In the genomic region with DNA sequence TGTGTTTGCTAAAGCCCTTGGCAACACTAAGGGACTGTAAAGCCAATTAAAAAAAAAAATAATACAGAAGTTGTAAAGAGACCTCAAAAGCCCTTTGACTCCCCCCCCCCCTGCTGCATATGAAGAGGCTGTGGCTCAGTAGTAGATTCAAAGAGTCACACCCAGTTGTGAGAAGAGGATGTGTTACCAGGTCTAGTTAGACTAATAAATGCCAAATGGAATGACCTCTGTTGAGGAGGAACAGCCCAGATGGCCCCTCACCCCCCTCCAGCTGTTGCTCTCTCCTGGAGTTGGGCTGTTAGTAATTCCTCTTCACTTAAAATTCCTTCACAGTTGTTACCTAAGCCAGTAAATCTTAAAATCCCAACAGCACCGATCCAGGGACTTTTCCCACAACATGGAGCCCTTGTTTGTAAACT, we compare ENCODE assay signal across 8 mouse cellular contexts.
DNase-seq lines count a peak whose midpoint lies in the region; ATAC-seq and TF ChIP-seq lines count a peak whose summit lies in the region.

No protein-coding gene starts in this region.

- TF ChIP-seq POLR2A in lung, adult 2 months (IDR thresholded peaks at IDR 0.05; ENCODE audit: borderline replicate concordance, extremely low read depth, low read depth, low read length) = no peak

- no peaks in the 10 kb centered on the region for H3K9me3 ChIP-seq in erythroblast, embryonic 14.5 days (ENCODE audit: control insufficient read depth, low read length)
- H3K9me3 ChIP-seq in lung, embryonic 14.5 days (ENCODE audit: low read depth, low read length) = no peaks in the 10 kb centered on the region
- no peaks in the 10 kb centered on the region for H3K9me3 ChIP-seq in limb, embryonic 10.5 days (replicated peaks)
- H3K9me3 ChIP-seq in stomach, embryonic 15.5 days = no peaks in the 10 kb centered on the region

- no peaks in the 10 kb centered on the region for H3K27me3 ChIP-seq in erythroblast, embryonic 14.5 days (ENCODE audit: control insufficient read depth)
- no peaks in the 10 kb centered on the region for H3K27me3 ChIP-seq in lung, embryonic 14.5 days (ENCODE audit: insufficient read depth, low read length)
- no peaks in the 10 kb centered on the region for H3K27me3 ChIP-seq in limb, embryonic 10.5 days (ENCODE audit: low read depth, poor library complexity, severe bottlenecking)
- H3K27me3 ChIP-seq in stomach, embryonic 15.5 days (replicated peaks) = no peaks in the 10 kb centered on the region

- H3K9ac ChIP-seq in lung, embryonic 14.5 days = no peak overlapping the region
- H3K9ac ChIP-seq in stomach, embryonic 15.5 days = no peak overlapping the region

- peaks cover 45% of the 10 kb centered on the region for H3K4me1 ChIP-seq in erythroblast, embryonic 14.5 days (ENCODE audit: control insufficient read depth)
- peaks cover 24% of the 10 kb centered on the region for H3K4me1 ChIP-seq in lung, embryonic 14.5 days (ENCODE audit: insufficient read depth)
- peaks cover 20% of the 10 kb centered on the region for H3K4me1 ChIP-seq in lung, adult 2 months (ENCODE audit: control insufficient read depth, insufficient read depth, low read length)
- H3K4me1 ChIP-seq in limb, embryonic 10.5 days = peaks cover 91% of the 10 kb centered on the region
- peaks cover 52% of the 10 kb centered on the region for H3K4me1 ChIP-seq in stomach, embryonic 15.5 days

- no peak for DNase-seq in lung, embryonic 14.5 days
- no peak for DNase-seq in lung, adult 2 months
- peak; percentile 77 for DNase-seq in limb, embryonic 10.5 days (ENCODE audit: low spot score)
- no peak for DNase-seq in urinary bladder, postnatal 4 days (ENCODE audit: low spot score in 2 of 2)
- no peak for DNase-seq in cerebellum, adult 8-10 months

- TF ChIP-seq CTCF in lung, embryonic 14.5 days (IDR thresholded peaks at IDR 0.05; ENCODE audit: low read depth) = no peak
- no peak for TF ChIP-seq CTCF in lung, adult 2 months (IDR thresholded peaks at IDR 0.05; ENCODE audit: insufficient read depth, low read length)

- H3K4me2 ChIP-seq in lung, embryonic 14.5 days = no peak overlapping the region; the same call in 1 of the 2 replicates
- peak overlapping the region; percentile 4; the same call in 1 of the 2 replicates for H3K4me2 ChIP-seq in stomach, embryonic 15.5 days

- peak overlapping the region; percentile 19; the same call in 1 of the 2 replicates for H3K27ac ChIP-seq in lung, embryonic 14.5 days (ENCODE audit: low read depth)
- peak overlapping the region; percentile 80 for H3K27ac ChIP-seq in limb, embryonic 10.5 days
- H3K27ac ChIP-seq in stomach, embryonic 15.5 days = peak overlapping the region; percentile 53; the same call in 1 of the 2 replicates

- H3K4me3 ChIP-seq in erythroblast, embryonic 14.5 days (replicated peaks) = peak overlapping the region; percentile 21
- H3K4me3 ChIP-seq in lung, embryonic 14.5 days (ENCODE audit: low read depth, low read length) = no peak overlapping the region
- H3K4me3 ChIP-seq in lung, adult 2 months (replicated peaks; ENCODE audit: extremely low read depth, low read depth, low read length) = no peak overlapping the region
- peak overlapping the region; percentile 34 for H3K4me3 ChIP-seq in limb, embryonic 10.5 days
- no peak overlapping the region for H3K4me3 ChIP-seq in stomach, embryonic 15.5 days (replicated peaks)

- no peaks in the 10 kb centered on the region; the same call in 1 of the 2 replicates for H3K36me3 ChIP-seq in erythroblast, embryonic 14.5 days (ENCODE audit: control insufficient read depth)
- no peaks in the 10 kb centered on the region for H3K36me3 ChIP-seq in lung, embryonic 14.5 days (ENCODE audit: insufficient read depth)
- H3K36me3 ChIP-seq in limb, embryonic 10.5 days = peaks cover 8% of the 10 kb centered on the region; the same call in 1 of the 2 replicates
- H3K36me3 ChIP-seq in stomach, embryonic 15.5 days = no peaks in the 10 kb centered on the region

- ATAC-seq in erythroblast, adult 5-6 weeks (replicated peaks; ENCODE audit: low FRiP score, poor library complexity, severe bottlenecking) = no peak
- ATAC-seq in lung, embryonic 14.5 days (ENCODE audit: insufficient read depth) = no peak
- ATAC-seq in stomach, embryonic 15.5 days (ENCODE audit: insufficient read depth, low FRiP score, low read depth) = no peak

- 13% methylated on average over 1 of the region's 1 CpGs for WGBS in lung, embryonic 14.5 days
- 23% methylated on average over 1 of the region's 1 CpGs for WGBS in lung, adult 2 months
- 0% methylated on average over 1 of the region's 1 CpGs for WGBS in limb, embryonic 10.5 days
- 11% methylated on average over 1 of the region's 1 CpGs for WGBS in stomach, embryonic 15.5 days

Comparison
In these comparisons a context has a peak if more than half of its experiments do, and no peak if none do; other contexts are left out.
1. H3K4me3 ChIP-seq: peak in erythroblast, embryonic 14.5 days (single experiment) and limb, embryonic 10.5 days (single experiment); none in lung, embryonic 14.5 days (single experiment), lung, adult 2 months (single experiment) and stomach, embryonic 15.5 days (single experiment).
2. H3K27ac ChIP-seq: peak in every context shown above with its lines; median percentile 80 in limb, embryonic 10.5 days; 53 in stomach, embryonic 15.5 days; 19 in lung, embryonic 14.5 days.